Mouse (Mus musculus) limb, embryonic 10.5 days (tissue): ENCODE results near the gene Abcg1. TPM values are rescaled to one million over a fixed set of nuclear protein-coding genes. Genes with fewer than 3 reads are reported as not detected.

Experiments
- DNase-seq: peaks from one replicate; pipeline ENCODE4 v3.0.0-alpha.2; 2017; ENCODE audit warnings: low spot score
- H3K27ac ChIP-seq: fragments of 300-500 bp; sonication (generic); 2 replicates; pipeline ENCODE4 v1.5.1; 2016; ENCODE audit warnings: mild to moderate bottlenecking
- H3K27me3 ChIP-seq: fragments of 300-500 bp; sonication (generic); 2 replicates; pipeline ENCODE4 v1.6.1; 2016; ENCODE audit warnings: low read depth, mild to moderate bottlenecking; ENCODE audit not compliant: poor library complexity, severe bottlenecking
- H3K36me3 ChIP-seq: fragments of 300-500 bp; sonication (generic); 2 replicates; pipeline ENCODE4 v1.6.1; 2016; ENCODE audit warnings: mild to moderate bottlenecking, moderate library complexity
- H3K4me1 ChIP-seq: fragments of 300-500 bp; sonication (generic); 2 replicates; pipeline ENCODE4 v1.6.1; 2016
- H3K4me3 ChIP-seq: fragments of 300-500 bp; sonication (generic); 2 replicates; pipeline ENCODE4 v1.5.1; 2016; ENCODE audit warnings: mild to moderate bottlenecking, moderate library complexity
- H3K9me3 ChIP-seq: fragments of 300-500 bp; sonication (generic); replicated peaks from 2 replicates; pipeline ENCODE4 v1.6.1; 2016; ENCODE audit warnings: mild to moderate bottlenecking
- WGBS: fragments of 180-500 bp; shearing (Covaris S2); methylation state at CpG from one replicate; pipeline ENCODE4 v1.1.7; 2016; 5-methylcytosine and 5-hydroxymethylcytosine counted together
- polyA plus RNA-seq: library from polyadenylated mRNA; unstranded; fragments of >200 nt; fragmentation: Nextera tagmentation; extraction: Ambion mirVana; gene quantifications from 2 replicates; pipeline ENCODE4 v1.2.1, GENCODE M21; 2016

Gene Abcg1
- polyA plus RNA-seq, 1 experiment from 2014 or later = 5.0 TPM

DNA sequence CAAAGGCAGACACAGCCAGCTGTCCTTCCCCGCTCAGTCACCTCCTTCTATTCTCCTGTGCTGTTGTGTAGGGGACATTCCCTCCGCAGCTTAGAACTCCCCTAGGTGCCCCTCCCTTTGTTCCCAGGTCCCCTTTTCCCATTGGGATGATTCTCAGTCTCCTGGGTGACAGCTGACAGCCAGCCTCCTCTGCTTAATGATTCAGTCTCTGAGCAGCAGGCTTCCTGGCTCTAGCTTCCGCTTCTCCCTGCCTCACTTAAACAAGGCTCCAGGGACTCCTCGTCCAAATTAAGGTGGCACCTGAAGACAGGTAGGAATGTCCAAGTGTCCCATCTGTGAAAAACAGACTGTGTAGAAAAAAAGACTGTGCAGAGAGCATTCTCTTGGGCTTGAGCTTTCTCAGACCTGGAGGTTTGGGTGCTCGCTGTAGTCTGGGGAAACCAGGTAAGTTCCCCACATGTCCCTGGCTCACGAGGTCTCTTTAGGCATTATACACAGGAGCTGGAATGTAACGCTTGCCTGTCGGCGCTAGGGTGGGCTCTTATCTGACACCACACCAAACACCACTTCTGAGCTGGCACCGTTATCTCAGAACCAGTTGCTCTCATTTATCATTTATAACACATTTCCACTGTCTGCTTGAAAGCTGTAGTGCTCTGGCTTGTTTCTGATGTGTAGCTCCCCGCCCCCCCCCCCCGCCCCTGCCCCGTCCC, 33.7 kb downstream of the Abcg1 start:
- H3K9me3 ChIP-seq = no peaks in the 10 kb centered on the region
- H3K27me3 ChIP-seq = no peaks in the 10 kb centered on the region
- peaks cover 34% of the 10 kb centered on the region for H3K4me1 ChIP-seq
- H3K27ac ChIP-seq = no peak overlapping the region
- H3K4me3 ChIP-seq = no peak overlapping the region
- H3K36me3 ChIP-seq = no peaks in the 10 kb centered on the region
- WGBS = 38% methylated on average over 13 of the region's 13 CpGs
- no peak for DNase-seq

DNA sequence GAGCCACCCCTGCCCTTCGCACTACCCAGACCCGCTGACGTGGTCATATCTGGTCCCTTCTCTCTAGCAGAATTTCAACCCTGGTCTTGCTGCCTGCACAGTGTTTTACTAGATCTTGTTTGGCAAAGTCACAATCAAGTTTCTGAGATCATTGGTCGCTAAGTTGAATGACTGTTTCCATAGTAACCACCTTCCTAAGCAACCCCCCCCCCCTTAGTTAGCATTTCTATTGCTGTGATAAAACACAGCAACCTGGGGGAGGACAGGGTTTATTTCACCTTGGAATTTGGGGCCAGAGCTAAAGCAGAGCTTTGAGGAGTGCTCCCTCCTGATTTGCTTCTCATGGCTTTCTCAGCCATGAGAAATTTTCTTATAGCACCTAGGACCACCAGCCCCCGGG, 37.3 kb downstream of the Abcg1 start:
- 52% methylated on average over 5 of the region's 5 CpGs for WGBS
- Histone ChIP-seq H3K4me3 (no peak overlapping the region), H3K36me3 (no peaks in the 10 kb centered on the region), H3K9me3 (no peaks in the 10 kb centered on the region), H3K27ac (no peak overlapping the region), H3K27me3 (no peaks in the 10 kb centered on the region), H3K4me1 (peaks cover 15% of the 10 kb centered on the region)
- no peak for DNase-seq

DNA sequence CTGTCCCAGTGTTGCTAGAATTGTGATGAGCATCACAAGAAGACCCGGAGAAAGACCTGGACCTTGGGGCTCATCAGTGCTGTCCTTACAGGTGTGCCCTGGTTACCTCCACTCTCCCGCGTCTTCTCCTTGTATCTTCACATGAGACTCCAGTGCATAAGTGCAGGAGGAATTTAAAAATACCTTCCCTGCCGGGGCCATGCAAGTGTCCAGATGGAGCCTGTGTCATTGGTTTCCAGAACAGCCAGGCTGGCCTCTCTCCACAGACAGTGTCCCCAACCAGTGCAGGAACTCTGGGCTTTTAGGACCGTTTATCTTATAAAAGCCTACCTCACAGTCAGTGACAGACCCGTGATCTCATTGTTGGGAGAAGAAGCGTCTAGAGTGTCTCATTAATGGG, 38.1 kb downstream of the Abcg1 start:
- no peak overlapping the region for H3K27ac ChIP-seq
- no peak for DNase-seq
- no peaks in the 10 kb centered on the region for H3K9me3 ChIP-seq
- H3K4me3 ChIP-seq = no peak overlapping the region
- no peaks in the 10 kb centered on the region for H3K36me3 ChIP-seq
- H3K27me3 ChIP-seq = no peaks in the 10 kb centered on the region
- H3K4me1 ChIP-seq = peaks cover 9% of the 10 kb centered on the region
- 86% methylated on average over 7 of the region's 7 CpGs for WGBS

DNA sequence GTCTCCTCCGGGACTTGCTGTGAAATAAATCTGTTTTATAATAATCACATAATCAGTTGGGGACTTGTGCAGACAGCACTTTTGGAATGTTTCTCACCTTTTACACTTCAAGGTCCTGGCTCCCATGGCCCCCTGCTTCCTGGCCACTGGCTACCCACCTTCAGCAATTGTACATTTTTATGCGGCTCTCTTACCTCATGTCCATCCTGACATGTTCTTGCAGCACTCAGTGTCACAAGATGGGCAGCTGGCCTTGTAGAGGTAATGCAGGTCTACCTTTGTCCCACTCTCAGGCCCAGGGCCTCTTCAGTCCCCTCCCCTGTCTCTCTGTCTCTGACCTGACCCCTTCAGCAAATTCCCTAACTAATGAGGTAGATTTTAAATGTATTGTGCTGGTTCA, 39.4 kb downstream of the Abcg1 start:
- no peaks in the 10 kb centered on the region for H3K36me3 ChIP-seq
- no peak overlapping the region for H3K27ac ChIP-seq
- no peak for DNase-seq
- peaks cover 3% of the 10 kb centered on the region; the same call in 1 of the 2 replicates for H3K4me1 ChIP-seq
- H3K9me3 ChIP-seq = no peaks in the 10 kb centered on the region
- WGBS = 95% methylated on average over 2 of the region's 2 CpGs
- H3K27me3 ChIP-seq = no peaks in the 10 kb centered on the region
- H3K4me3 ChIP-seq = no peak overlapping the region

DNA sequence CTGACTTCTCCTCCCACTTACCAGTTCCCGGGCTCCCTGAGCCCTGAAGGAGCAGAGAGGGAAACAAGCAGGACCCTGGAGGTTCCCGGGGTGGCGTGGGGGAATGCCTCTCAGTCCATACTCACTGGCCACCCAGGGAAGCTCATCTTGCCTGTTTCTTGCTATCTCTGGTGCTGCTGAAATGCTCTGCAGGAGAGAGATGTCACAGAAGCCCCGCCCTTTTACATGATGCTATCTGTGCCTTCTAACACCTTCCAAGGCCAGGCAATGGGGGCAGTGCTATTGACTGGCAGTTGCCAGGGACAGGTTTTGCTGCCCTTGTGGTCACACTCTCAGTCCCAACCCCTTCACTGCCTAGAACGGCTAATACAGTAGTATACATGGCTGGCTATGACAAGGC, 41.3 kb downstream of the Abcg1 start:
- no peak overlapping the region for H3K27ac ChIP-seq
- no peak for DNase-seq
- no peaks in the 10 kb centered on the region for H3K27me3 ChIP-seq
- no peaks in the 10 kb centered on the region for H3K36me3 ChIP-seq
- WGBS = 79% methylated on average over 5 of the region's 5 CpGs
- H3K4me1 ChIP-seq = peaks cover 3% of the 10 kb centered on the region; the same call in 1 of the 2 replicates
- H3K4me3 ChIP-seq = no peak overlapping the region
- H3K9me3 ChIP-seq = no peaks in the 10 kb centered on the region

DNA sequence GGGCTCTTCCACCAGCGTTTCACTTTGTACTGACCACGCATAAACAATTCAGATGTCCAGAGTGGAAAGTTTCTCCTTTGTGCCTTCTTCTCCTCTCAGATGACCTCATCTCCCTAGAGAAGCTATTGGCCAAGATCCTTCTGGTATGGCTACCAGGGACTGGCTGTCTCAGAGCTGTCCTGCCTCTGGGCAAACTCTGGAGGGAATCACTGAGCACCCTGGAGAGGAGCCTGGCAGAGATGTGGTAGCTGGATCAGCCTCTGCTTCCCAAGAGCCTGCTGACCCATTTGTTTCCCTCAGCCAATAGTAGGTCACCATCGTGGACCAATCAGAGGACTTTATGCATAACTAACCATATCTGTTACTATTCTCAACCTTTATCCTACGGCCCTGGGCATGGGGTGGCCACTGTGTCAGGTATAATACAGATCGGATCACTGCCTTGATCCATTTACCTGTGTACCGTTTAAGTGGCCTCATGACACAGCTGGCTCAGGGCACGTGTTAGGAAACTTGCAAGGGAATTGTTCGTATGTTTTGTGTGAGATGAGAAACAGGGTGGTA, 45.6 kb downstream of the Abcg1 start:
- DNase-seq = no peak
- Histone ChIP-seq H3K9me3 (no peaks in the 10 kb centered on the region), H3K36me3 (no peaks in the 10 kb centered on the region), H3K27ac (no peak overlapping the region), H3K27me3 (no peaks in the 10 kb centered on the region), H3K4me3 (no peak overlapping the region), H3K4me1 (peaks cover 9% of the 10 kb centered on the region)
- WGBS = 92% methylated on average over 8 of the region's 8 CpGs

DNA sequence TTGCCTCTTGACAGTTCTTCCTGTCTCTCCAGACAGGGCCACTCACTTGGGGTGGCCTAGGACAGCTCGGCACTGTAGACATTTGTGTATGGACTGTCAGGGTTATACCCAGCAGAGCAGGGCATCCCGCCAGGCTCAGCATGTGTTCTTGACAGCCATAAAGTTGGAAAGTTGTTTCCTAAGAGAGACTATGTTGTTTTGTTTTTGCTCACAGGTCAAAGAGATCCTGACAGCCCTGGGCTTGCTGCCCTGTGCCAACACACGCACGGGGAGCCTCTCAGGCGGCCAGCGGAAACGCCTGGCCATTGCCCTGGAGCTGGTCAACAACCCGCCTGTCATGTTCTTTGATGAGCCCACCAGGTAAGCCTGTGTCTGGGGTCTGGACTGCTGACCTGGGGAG, 46.3 kb downstream of the Abcg1 start:
- no peak for DNase-seq
- Histone ChIP-seq H3K4me1 (peaks cover 9% of the 10 kb centered on the region), H3K4me3 (no peak overlapping the region), H3K36me3 (no peaks in the 10 kb centered on the region), H3K27me3 (no peaks in the 10 kb centered on the region), H3K9me3 (no peaks in the 10 kb centered on the region), H3K27ac (no peak overlapping the region)
- 92% methylated on average over 8 of the region's 8 CpGs for WGBS

DNA sequence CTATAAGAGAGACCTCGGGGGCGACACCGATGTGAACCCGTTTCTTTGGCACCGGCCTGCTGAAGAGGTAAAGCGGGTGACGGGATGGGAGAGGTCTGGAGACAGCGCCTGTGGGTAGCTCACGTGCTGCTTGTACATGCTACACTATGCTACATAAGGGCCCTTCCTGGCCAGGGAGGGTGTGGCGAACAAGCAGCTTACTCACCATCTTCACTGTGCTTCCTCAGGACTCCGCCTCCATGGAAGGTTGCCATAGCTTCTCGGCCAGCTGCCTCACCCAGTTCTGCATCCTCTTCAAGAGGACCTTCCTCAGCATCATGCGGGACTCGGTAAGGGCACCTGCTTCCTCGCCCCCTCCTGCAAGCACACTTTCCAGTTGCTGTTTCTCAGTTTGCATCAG, 50.9 kb downstream of the Abcg1 start:
- WGBS = 94% methylated on average over 15 of the region's 15 CpGs

DNA sequence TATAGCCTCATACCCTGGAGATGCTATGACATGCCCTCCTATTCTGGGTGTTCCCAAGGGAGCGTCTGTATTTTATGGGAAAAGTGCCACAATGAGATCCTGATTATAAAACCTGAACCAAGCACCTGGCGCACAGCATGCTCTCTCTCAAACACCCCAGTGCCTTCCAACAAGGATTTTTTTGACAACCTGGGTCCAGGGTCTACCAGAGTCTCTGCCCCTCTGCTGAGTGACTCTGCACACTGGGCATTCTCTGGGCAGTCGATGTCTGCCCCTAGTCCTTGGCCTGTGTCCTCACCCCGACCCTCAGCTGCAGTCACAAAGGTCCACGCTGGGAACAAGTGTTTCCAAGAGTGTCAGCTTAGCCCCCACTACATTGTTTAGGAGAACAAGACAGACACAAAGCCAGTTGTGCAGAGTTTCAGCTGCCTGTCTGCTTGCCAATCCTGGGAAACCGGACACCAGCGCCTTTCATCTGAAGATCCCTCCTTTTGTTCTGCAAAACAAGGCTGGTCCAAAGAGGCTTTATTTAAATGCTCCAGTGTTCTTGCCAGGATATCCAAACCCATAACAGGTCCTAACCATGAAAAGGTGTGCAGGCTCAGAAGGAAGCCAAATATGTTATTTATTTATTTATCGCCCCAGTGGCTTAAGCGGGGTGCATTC, 55.8 kb downstream of the Abcg1 start:
- WGBS = 74% methylated on average over 9 of the region's 9 CpGs
- Histone ChIP-seq H3K4me1 (peaks cover 5% of the 10 kb centered on the region; the same call in 1 of the 2 replicates), H3K4me3 (no peak overlapping the region), H3K27ac (peak overlapping the region; percentile 33; the same call in 1 of the 2 replicates), H3K9me3 (no peaks in the 10 kb centered on the region), H3K36me3 (no peaks in the 10 kb centered on the region), H3K27me3 (no peaks in the 10 kb centered on the region)
- no peak for DNase-seq

More for the DNA sequence above, 50.9 kb downstream of the Abcg1 start:
- no peak overlapping the region for H3K4me3 ChIP-seq
- H3K27me3 ChIP-seq = no peaks in the 10 kb centered on the region
- H3K36me3 ChIP-seq = no peaks in the 10 kb centered on the region
- no peaks in the 10 kb centered on the region for H3K9me3 ChIP-seq
- H3K4me1 ChIP-seq = peaks cover 5% of the 10 kb centered on the region; the same call in 1 of the 2 replicates
- H3K27ac ChIP-seq = no peak overlapping the region
- DNase-seq = no peak

DNA sequence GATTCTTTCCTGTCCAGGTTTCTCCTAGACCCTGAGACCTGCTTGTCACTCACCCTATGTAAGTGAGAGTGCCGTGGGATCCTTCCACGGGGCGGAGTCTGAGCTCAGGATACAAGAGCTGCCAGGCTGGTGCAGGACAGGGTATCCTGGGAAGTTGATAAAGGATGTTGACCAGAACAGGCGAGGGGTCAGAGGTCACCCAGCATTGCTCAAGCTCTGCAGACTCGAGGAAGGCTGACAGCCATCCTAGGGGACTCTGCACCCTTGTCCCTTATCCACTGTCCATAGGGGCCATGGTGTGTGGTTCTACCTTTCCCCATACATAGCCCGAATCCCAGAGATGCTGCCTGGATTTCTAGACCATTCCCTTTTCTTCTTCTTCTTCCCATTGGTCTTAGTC, 58.6 kb downstream of the Abcg1 start:
- WGBS = 61% methylated on average over 6 of the region's 6 CpGs
- no peak overlapping the region for H3K4me3 ChIP-seq
- no peak for DNase-seq
- no peaks in the 10 kb centered on the region for H3K27me3 ChIP-seq
- H3K27ac ChIP-seq = no peak overlapping the region
- no peaks in the 10 kb centered on the region for H3K9me3 ChIP-seq
- H3K36me3 ChIP-seq = no peaks in the 10 kb centered on the region
- peaks cover 12% of the 10 kb centered on the region for H3K4me1 ChIP-seq

DNA sequence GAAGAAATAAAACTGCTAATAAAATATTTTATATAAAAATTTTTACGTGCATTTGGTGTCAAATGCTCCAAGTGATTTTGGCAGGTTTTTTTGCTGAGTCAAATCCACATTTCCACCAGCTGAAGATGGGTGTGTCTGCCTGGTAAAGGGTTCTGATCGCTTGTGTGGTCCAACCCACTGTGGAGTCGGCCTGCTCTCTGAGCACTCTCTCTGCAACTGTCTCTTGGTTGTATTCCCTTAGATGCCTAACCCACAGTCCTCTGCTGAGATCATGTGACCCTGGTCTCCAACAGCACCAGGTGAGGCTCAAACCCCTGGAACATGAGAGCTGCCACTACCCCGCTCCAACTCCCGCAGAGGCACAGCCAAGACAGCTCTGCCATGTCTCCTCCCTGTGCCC, 60.5 kb downstream of the Abcg1 start:
- H3K36me3 ChIP-seq = no peaks in the 10 kb centered on the region
- 91% methylated on average over 5 of the region's 5 CpGs for WGBS
- no peak overlapping the region for H3K4me3 ChIP-seq
- no peaks in the 10 kb centered on the region for H3K27me3 ChIP-seq
- H3K27ac ChIP-seq = 0 out of 2 replicates have a peak overlapping the region, but pooled peaks have one; percentile 3
- H3K4me1 ChIP-seq = peaks cover 16% of the 10 kb centered on the region
- no peaks in the 10 kb centered on the region for H3K9me3 ChIP-seq
- no peak for DNase-seq

DNA sequence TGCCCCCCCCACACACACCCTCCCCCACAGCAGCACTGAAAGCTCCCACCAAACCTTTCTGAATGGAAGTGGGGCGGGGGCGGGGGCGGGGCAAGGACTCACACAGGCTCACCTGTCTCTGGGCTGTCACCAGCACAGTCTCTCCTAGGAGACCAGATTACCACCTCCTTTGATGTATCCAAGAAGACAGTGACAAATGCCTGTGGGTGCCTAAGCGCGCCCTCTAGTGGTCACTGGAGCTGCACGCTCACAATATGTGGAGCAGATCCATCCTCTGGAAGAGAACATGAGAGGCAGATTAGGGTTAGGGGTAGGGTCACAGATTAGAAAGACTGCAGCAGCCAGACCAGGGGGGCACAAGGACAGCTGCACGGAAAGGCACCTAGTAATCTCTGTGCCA, 62.0 kb downstream of the Abcg1 start:
- H3K36me3 ChIP-seq = no peaks in the 10 kb centered on the region
- H3K4me1 ChIP-seq = peaks cover 12% of the 10 kb centered on the region
- DNase-seq = peak; percentile 88
- H3K27ac ChIP-seq = peak overlapping the region; percentile 25; the same call in 1 of the 2 replicates
- no peaks in the 10 kb centered on the region for H3K27me3 ChIP-seq
- WGBS = 7% methylated on average over 7 of the region's 7 CpGs
- H3K4me3 ChIP-seq = no peak overlapping the region
- H3K9me3 ChIP-seq = no peaks in the 10 kb centered on the region

DNA sequence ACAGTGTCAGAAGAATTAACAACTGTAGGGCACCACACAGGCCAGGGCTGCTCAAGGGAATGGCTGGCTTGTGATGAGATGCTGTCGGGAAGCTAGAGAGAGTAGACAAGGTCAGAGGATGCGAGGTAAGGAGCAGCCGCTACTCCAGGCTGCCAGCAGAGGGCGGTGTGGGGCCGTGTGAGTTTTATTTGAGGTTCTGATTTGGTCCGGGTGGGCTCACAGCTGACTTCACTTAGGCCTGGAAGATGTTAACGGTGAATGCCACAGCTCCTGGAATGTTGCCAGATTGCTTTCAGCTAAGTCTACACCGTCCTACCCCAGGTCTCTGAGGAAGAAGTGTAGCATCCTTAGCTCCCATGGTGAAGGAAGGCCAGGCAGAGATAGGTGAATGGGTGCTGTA, 64.5 kb downstream of the Abcg1 start:
- no peak overlapping the region for H3K4me3 ChIP-seq
- no peak overlapping the region for H3K27ac ChIP-seq
- peaks cover 26% of the 10 kb centered on the region for H3K4me1 ChIP-seq
- DNase-seq = peak; percentile 89
- H3K36me3 ChIP-seq = no peaks in the 10 kb centered on the region
- no peaks in the 10 kb centered on the region for H3K9me3 ChIP-seq
- H3K27me3 ChIP-seq = no peaks in the 10 kb centered on the region
- 9% methylated on average over 8 of the region's 8 CpGs for WGBS
